Mouse (Mus musculus) liver, embryonic 11.5 days (tissue): Measurements from ENCODE around the gene Rab3a. TPM values are rescaled to one million over a fixed set of nuclear protein-coding genes. Genes with fewer than 3 reads are reported as not detected.
A peak's percentile ranks its signal among the peaks of the same experiment; 100 is the strongest.

ENCODE experiments used
- ATAC-seq: fragments of 200-750 bp; cut with Nextera tagmentation; replicated peaks from 2 replicates; pipeline ENCODE4 v1.8.0; 2017; ENCODE audit warnings: moderate number of reproducible peaks, mild to moderate bottlenecking, moderate TSS enrichment, moderate library complexity; ENCODE audit not compliant: low FRiP score
- DNase-seq: peaks from one replicate; pipeline ENCODE4 v3.0.0-alpha.2; 2017; ENCODE audit warnings: low spot score
- H3K27ac ChIP-seq: fragments of 300-500 bp; sonication (generic); 2 replicates; pipeline ENCODE4 v1.5.1; 2014; ENCODE audit warnings: mild to moderate bottlenecking, low read depth, low read length, control low read depth
- H3K27me3 ChIP-seq: fragments of 300-500 bp; sonication (generic); replicated peaks from 2 replicates; pipeline ENCODE4 v1.6.1; 2014; ENCODE audit warnings: low read length, mixed read lengths; ENCODE audit not compliant: control insufficient read depth, insufficient read depth
- H3K36me3 ChIP-seq: fragments of 300-500 bp; sonication (generic); 2 replicates; pipeline ENCODE4 v1.6.1; 2014; ENCODE audit warnings: mild to moderate bottlenecking, low read length, moderate library complexity, mixed read lengths; ENCODE audit not compliant: control insufficient read depth, insufficient read depth
- H3K4me1 ChIP-seq: fragments of 300-500 bp; sonication (generic); replicated peaks from 2 replicates; pipeline ENCODE4 v1.6.1; 2014; ENCODE audit warnings: low read length, mixed read lengths; ENCODE audit not compliant: control insufficient read depth, insufficient read depth
- H3K4me2 ChIP-seq: fragments of 300-500 bp; sonication (generic); 2 replicates; pipeline ENCODE4 v1.6.1; 2014; ENCODE audit warnings: mild to moderate bottlenecking, control low read depth, moderate library complexity
- H3K4me3 ChIP-seq: fragments of 300-500 bp; sonication (generic); 2 replicates; pipeline ENCODE4 v1.5.1; 2014; ENCODE audit warnings: low read depth, low read length, control low read depth
- H3K9ac ChIP-seq: fragments of 300-500 bp; sonication (generic); 2 replicates; pipeline ENCODE4 v1.6.1; 2014; ENCODE audit warnings: low read depth, low read length, control low read depth
- H3K9me3 ChIP-seq: fragments of 300-500 bp; sonication (generic); 2 replicates; pipeline ENCODE4 v1.6.1; 2016; ENCODE audit warnings: low read length, inconsistent platforms, mixed read lengths; ENCODE audit not compliant: control insufficient read depth
- WGBS: fragments of 180-500 bp; shearing (Covaris S2); extraction: QIAGEN DNeasy Blood & Tissue Kit; methylation state at CpG from one replicate; pipeline ENCODE4 v1.1.7; 2014; 5-methylcytosine and 5-hydroxymethylcytosine counted together
- polyA plus RNA-seq: library from polyadenylated mRNA; unstranded; fragments of >200 nt; fragmentation: Nextera tagmentation; extraction: Ambion mirVana; gene quantifications from 2 replicates; pipeline ENCODE4 v1.2.1, GENCODE M21; 2014

Rab3a gene
- polyA plus RNA-seq, 1 experiment from 2014 or later: 6.3 TPM

DNA sequence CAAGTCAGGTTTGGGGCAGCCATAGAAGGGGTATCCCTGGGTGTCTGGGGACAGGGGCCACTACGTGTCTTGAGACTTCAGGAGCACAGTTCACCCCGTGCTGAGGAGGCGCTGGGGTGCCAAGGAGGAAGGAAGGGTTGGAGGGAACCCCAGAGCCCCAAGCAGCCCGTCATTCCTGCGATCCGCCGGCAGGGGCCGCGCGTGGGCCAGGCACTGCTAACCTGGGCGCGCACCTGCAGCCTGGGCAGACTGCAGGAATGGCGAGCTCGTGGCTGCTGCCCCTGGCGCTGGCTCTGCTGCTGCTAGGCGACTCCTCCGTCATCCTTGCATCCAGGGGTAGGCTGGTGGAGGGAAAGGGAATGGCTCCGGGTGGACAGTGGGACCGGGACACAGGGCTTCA is 36.2 kb upstream of the Rab3a start, which contains the start of gene Gm3336:
Gene Gm3336 (plus strand): TSS at position 247 of the 400 bp plus-strand sequence.
- 1% methylated on average over 19 of the region's 19 CpGs for WGBS

DNA sequence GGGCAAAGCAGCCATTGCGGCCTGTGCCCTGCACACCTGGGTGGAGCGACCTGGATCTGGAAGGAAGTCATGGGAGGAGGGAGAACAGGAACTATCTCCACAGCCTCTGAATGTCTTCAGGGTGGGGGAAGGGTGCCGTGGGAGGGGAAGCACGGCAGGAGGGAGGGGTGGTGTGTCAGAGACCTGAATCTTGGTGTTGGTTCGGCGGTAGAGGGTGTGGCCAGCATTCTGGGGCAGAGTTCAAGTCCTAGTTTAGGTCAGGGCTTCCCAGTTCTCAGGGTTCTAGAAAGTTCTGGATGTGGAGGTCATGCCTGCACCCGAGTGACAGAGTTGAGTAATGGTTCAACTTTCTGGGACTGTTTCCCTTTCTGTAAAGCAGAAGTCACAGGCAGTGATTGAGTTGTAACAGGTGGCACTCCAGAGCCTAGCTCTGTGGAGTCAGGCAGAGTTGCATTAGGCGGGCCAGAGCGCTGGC is 34.6 kb upstream of the Rab3a start:
- 46% methylated on average over 9 of the region's 9 CpGs for WGBS
- H3K4me1 ChIP-seq: no peaks in the 10 kb centered on the region; the same call in 1 of the 2 replicates
- H3K4me3 ChIP-seq: no peak overlapping the region
- H3K9ac ChIP-seq: no peak overlapping the region; the same call in 1 of the 2 replicates
- no peak for DNase-seq
- ATAC-seq: no peak
- no peaks in the 10 kb centered on the region for H3K9me3 ChIP-seq
- H3K4me2 ChIP-seq: no peak overlapping the region
- H3K27me3 ChIP-seq: peaks cover 2% of the 10 kb centered on the region; the same call in 1 of the 2 replicates
- H3K36me3 ChIP-seq: no peaks in the 10 kb centered on the region
- no peak overlapping the region for H3K27ac ChIP-seq

More for the DNA sequence above, 36.2 kb upstream of the Rab3a start, which contains the start of gene Gm3336:
- Histone ChIP-seq H3K36me3 (no peaks in the 10 kb centered on the region), H3K27ac (no peak within 1 kb of the TSS), H3K27me3 (peaks cover 2% of the 10 kb centered on the region; the same call in 1 of the 2 replicates), H3K4me3 (no peak within 1 kb of the TSS; the same call in 1 of the 2 replicates), H3K9ac (no peak within 1 kb of the TSS), H3K9me3 (no peaks in the 10 kb centered on the region), H3K4me1 (no peaks in the 10 kb centered on the region; the same call in 1 of the 2 replicates), H3K4me2 (peak within 1 kb of the TSS; percentile 19; the same call in 1 of the 2 replicates)
- DNase-seq (peak; percentile 61), ATAC-seq (peak; percentile 32; the same call in 1 of the 2 replicates)

DNA sequence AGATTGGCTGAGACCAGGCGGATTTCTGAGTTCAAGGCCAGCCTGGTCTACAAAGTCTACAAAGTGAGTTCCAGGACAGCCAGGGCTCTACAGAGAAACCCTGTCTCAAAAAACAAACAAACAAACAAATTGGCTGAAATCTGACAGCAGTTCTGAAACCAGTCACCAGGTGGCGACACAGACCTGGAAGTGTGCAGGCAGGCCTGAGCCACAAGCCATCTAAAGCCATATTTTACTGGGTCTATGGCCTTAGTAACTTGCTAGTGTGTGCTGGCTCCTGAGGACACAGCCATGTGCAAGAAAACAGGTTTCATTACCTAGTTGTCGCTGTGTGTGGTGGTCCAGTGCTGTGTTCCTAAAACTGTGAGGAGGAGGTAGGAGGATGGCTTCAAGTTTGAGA is 33.7 kb upstream of the Rab3a start:
- DNase-seq (peak; percentile 65), ATAC-seq (no peak)
- H3K27ac ChIP-seq: no peak overlapping the region
- H3K4me2 ChIP-seq: no peak overlapping the region
- peaks cover 3% of the 10 kb centered on the region for H3K27me3 ChIP-seq
- no peak overlapping the region for H3K4me3 ChIP-seq
- no peaks in the 10 kb centered on the region; the same call in 1 of the 2 replicates for H3K4me1 ChIP-seq
- H3K9me3 ChIP-seq: no peaks in the 10 kb centered on the region
- WGBS: 7% methylated on average over 3 of the region's 3 CpGs
- H3K9ac ChIP-seq: no peak overlapping the region
- H3K36me3 ChIP-seq: no peaks in the 10 kb centered on the region

DNA sequence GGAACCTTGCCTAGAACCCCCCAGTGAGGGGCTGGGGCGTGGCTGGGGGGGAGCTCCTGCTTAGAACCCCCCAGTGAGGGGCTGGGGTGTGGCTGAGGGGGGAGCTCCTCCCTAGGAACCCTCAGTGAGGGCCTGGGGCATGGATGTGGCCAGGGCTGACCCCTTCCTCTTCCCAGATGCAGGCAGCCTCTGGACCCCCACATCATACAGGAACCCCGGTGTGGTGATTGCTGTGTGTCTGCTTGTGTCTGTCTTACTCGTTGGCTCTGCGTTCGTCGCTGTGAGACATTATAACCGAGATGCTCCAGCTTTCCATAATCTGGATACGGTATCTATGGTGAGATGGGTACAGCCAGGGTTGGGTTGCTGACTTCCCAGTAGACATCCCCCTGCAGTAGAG is 32.9 kb upstream of the Rab3a start:
- H3K27ac ChIP-seq: no peak overlapping the region
- no peaks in the 10 kb centered on the region; the same call in 1 of the 2 replicates for H3K4me1 ChIP-seq
- no peak overlapping the region for H3K4me3 ChIP-seq
- H3K36me3 ChIP-seq: no peaks in the 10 kb centered on the region
- H3K9ac ChIP-seq: no peak overlapping the region
- ATAC-seq (no peak), DNase-seq (no peak)
- no peak overlapping the region for H3K4me2 ChIP-seq
- no peaks in the 10 kb centered on the region for H3K9me3 ChIP-seq
- peaks cover 12% of the 10 kb centered on the region for H3K27me3 ChIP-seq
- WGBS: 79% methylated on average over 8 of the region's 8 CpGs

DNA sequence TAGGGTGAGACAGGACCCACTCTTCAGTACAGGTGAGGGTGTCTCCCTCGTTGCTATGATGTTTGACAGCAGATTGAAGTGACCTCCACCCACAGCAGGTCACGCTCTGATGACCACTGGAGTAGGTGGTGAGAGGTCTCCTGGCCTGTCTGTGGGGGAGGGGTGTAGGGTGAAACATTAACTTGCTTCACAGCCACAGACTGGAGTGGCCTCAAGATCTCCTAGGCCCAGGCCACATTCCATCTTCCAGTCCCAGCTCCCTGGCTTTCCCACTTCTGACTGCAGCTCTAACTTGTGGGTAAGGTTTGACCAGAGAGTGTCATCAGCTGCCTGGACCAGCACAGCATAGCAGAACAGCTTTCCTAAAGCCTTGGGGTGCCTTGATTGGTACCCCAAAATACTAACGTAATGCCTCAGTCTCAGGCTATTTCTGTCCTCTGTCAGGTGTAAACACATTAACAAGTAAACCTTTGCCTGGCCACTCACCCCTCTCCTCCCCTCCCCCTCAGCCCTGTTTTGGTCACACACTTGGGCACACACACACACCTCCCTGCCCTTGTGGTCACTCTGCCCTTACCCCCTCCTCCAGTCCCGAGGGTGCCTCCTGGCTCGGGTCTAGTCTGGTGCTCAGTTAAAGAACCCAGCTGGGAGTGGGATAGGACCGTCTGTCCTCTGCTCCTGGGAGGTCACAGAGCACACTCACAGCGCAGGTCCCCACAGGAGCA is 30.8 kb upstream of the Rab3a start, which contains the start of gene Pde4c:
Gene Pde4c (plus strand): TSS at position 235 of the 725 bp plus-strand sequence.
- H3K36me3 ChIP-seq: no peaks in the 10 kb centered on the region
- H3K9ac ChIP-seq: no peak within 1 kb of the TSS
- H3K27me3 ChIP-seq: peaks cover 25% of the 10 kb centered on the region
- WGBS: 54% methylated on average over 7 of the region's 7 CpGs
- peak within 1 kb of the TSS; percentile 22 for H3K4me2 ChIP-seq
- no peaks in the 10 kb centered on the region for H3K9me3 ChIP-seq
- no peak within 1 kb of the TSS for H3K4me3 ChIP-seq
- DNase-seq: no peak
- no peaks in the 10 kb centered on the region for H3K4me1 ChIP-seq
- ATAC-seq: peak; percentile 29; the same call in 1 of the 2 replicates
- H3K27ac ChIP-seq: peak within 1 kb of the TSS; percentile 49

DNA sequence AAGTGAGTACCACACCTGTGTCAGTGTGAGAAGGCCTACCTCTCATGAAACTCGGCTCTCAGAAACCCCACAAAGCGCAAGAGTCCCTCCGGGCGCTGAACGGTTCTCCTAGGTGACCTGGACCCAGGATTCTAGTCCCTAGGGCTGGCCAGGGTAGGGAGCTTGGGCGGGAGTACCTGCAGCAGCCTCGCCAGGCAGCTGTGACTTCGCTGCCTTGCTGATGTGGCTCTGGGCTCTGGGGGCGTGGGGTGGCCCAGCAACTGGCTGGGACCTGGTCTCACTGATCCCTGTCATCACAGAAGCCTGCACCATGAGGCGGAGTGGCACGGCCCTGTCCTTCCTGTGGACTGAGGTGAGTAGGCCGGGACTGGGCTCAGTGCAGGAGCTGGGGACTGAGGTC is 30.3 kb upstream of the Rab3a start:
- no peak for ATAC-seq
- H3K9ac ChIP-seq: no peak overlapping the region
- DNase-seq: no peak
- no peaks in the 10 kb centered on the region for H3K4me1 ChIP-seq
- peak overlapping the region; percentile 16; the same call in 1 of the 2 replicates for H3K4me2 ChIP-seq
- no peak overlapping the region for H3K4me3 ChIP-seq
- no peaks in the 10 kb centered on the region for H3K9me3 ChIP-seq
- peaks cover 30% of the 10 kb centered on the region for H3K27me3 ChIP-seq
- H3K36me3 ChIP-seq: no peaks in the 10 kb centered on the region
- WGBS: 74% methylated on average over 12 of the region's 12 CpGs
- peak overlapping the region; percentile 49 for H3K27ac ChIP-seq

DNA sequence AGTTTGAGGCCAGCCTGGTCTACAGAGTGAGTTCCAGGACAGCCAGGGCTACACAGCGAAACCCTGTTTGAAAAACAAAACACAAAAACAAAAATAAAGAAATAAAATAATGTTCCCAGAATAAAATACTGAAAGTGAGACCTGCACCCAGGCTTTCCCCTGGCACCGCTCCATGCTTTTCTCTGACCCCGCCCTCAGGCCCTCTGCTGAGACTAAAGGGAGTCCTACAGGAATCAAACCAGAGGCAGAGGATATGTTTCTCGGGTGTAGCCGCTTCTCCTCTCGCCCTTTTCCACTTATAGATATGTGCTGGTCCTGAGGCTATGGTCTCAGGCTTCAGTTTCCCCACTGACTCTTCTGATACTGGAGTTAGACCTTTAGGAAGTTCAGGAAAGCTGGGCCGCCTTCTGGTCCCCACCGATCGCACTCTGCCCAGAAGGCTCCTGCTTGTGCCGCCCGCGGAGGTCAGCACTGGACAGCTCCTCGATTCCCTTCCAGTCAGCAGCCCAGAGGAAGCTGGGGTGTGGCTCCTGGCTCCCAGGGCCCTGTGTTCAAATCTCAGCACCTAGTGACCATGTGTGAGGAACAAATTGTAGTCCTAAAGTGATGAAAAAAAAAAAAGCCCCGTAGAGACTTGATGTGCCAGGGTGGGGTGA is 28.6 kb upstream of the Rab3a start:
- Histone ChIP-seq H3K4me2 (no peak overlapping the region), H3K27ac (no peak overlapping the region), H3K9ac (no peak overlapping the region), H3K9me3 (no peaks in the 10 kb centered on the region), H3K4me1 (peaks cover 6% of the 10 kb centered on the region), H3K27me3 (peaks cover 45% of the 10 kb centered on the region), H3K36me3 (no peaks in the 10 kb centered on the region), H3K4me3 (no peak overlapping the region)
- no peak for ATAC-seq
- WGBS: 23% methylated on average over 14 of the region's 14 CpGs
- no peak for DNase-seq

DNA sequence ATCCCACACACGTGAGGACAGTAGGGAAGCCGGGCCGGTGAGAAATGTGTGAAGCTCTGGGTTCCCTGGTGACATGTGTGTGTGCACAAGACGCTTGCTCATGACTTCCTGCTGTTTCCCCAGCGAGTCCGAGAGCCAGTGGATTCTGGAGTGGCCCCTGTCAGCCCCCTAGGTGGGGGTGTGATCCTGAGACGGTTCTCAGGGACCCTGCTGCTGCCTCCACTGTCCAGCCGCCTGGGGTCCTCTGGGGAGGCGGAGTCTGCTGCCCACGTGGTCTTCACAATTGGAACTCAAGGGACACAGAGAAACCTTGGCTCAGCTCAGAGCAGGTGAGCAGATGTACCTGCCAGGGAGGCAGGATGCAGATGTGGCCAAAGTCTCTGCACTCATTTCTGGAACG is 27.8 kb upstream of the Rab3a start:
- H3K4me1 ChIP-seq: peaks cover 6% of the 10 kb centered on the region
- 41% methylated on average over 11 of the region's 11 CpGs for WGBS
- no peak overlapping the region for H3K4me2 ChIP-seq
- DNase-seq (no peak), ATAC-seq (no peak)
- no peak overlapping the region for H3K4me3 ChIP-seq
- H3K9ac ChIP-seq: no peak overlapping the region
- no peak overlapping the region for H3K27ac ChIP-seq
- no peaks in the 10 kb centered on the region for H3K9me3 ChIP-seq
- no peaks in the 10 kb centered on the region for H3K36me3 ChIP-seq
- H3K27me3 ChIP-seq: peaks cover 49% of the 10 kb centered on the region
